Mouse (Mus musculus) embryonic facial prominence, embryonic 13.5 days (tissue): ENCODE results near the gene Ascc1. TPM values are rescaled to one million over a fixed set of nuclear protein-coding genes. Genes with fewer than 3 reads are reported as not detected.
A peak's percentile ranks its signal among the peaks of the same experiment; 100 is the strongest.

Experiments
- ATAC-seq: fragments of 200-750 bp; cut with Nextera tagmentation; 2 replicates; pipeline ENCODE4 v1.8.0; 2017; ENCODE audit warnings: low read depth; ENCODE audit not compliant: insufficient number of reproducible peaks, insufficient read depth, low FRiP score, low TSS enrichment
- H3K27ac ChIP-seq: fragments of 300-500 bp; sonication (generic); 2 replicates; pipeline ENCODE4 v1.5.1; 2015; ENCODE audit warnings: moderate library complexity, mild to moderate bottlenecking, inconsistent platforms
- H3K27me3 ChIP-seq: fragments of 300-500 bp; sonication (generic); 2 replicates; pipeline ENCODE4 v1.6.1; 2015; ENCODE audit warnings: mild to moderate bottlenecking, inconsistent platforms
- H3K36me3 ChIP-seq: fragments of 300-500 bp; sonication (generic); 2 replicates; pipeline ENCODE4 v1.6.1; 2015; ENCODE audit warnings: mild to moderate bottlenecking, inconsistent platforms
- H3K4me1 ChIP-seq: fragments of 300-500 bp; sonication (generic); 2 replicates; pipeline ENCODE4 v1.6.1; 2015; ENCODE audit warnings: inconsistent platforms
- H3K4me2 ChIP-seq: fragments of 300-500 bp; sonication (generic); 2 replicates; pipeline ENCODE4 v1.6.1; 2015; ENCODE audit warnings: moderate library complexity, mild to moderate bottlenecking, inconsistent platforms
- H3K4me3 ChIP-seq: fragments of 300-500 bp; sonication (generic); 2 replicates; pipeline ENCODE4 v1.5.1; 2015; ENCODE audit warnings: mild to moderate bottlenecking, inconsistent platforms
- H3K9ac ChIP-seq: fragments of 300-500 bp; sonication (generic); 2 replicates; pipeline ENCODE4 v1.6.1; 2015; ENCODE audit warnings: mild to moderate bottlenecking, inconsistent platforms
- H3K9me3 ChIP-seq: fragments of 300-500 bp; sonication (generic); 2 replicates; pipeline ENCODE4 v1.6.1; 2016; ENCODE audit warnings: inconsistent platforms
- WGBS: fragments of 180-500 bp; shearing (Covaris S2); methylation state at CpG from one replicate; pipeline ENCODE4 v1.1.7; 2015; ENCODE audit warnings: mixed read lengths; 5-methylcytosine and 5-hydroxymethylcytosine counted together
- polyA plus RNA-seq: library from polyadenylated mRNA; unstranded; fragments of >200 nt; fragmentation: Nextera tagmentation; extraction: Ambion mirVana; gene quantifications from 2 replicates; pipeline ENCODE4 v1.2.1, GENCODE M21; 2015

Gene Ascc1
- polyA plus RNA-seq, 1 experiment from 2014 or later, result 50.3 TPM

- Histone ChIP-seq H3K27me3 (peaks cover 72% of the 10 kb centered on the region), H3K4me1 (peaks cover 16% of the 10 kb centered on the region), H3K4me3 (peak overlapping the region; percentile 63), H3K4me2 (peak overlapping the region; percentile 98), H3K9ac (peak overlapping the region; percentile 76), H3K9me3 (no peaks in the 10 kb centered on the region), H3K36me3 (no peaks in the 10 kb centered on the region), H3K27ac (no peak overlapping the region)
- under 1% methylated on average over 57 of the region's 57 CpGs for WGBS
- peak; percentile 48 for ATAC-seq
These were observed 104.1 kb downstream of the Ascc1 start for GRCm38 (mm10) chr10:60106531-60107186.

GRCm38 (mm10) chr10:60107448-60107847 is 104.8 kb downstream of the Ascc1 start:
- H3K4me2 ChIP-seq, result peak overlapping the region; percentile 98
- H3K4me3 ChIP-seq, result peak overlapping the region; percentile 63
- no peaks in the 10 kb centered on the region for H3K36me3 ChIP-seq
- peaks cover 16% of the 10 kb centered on the region for H3K4me1 ChIP-seq
- H3K9me3 ChIP-seq, result no peaks in the 10 kb centered on the region
- peak overlapping the region; percentile 76 for H3K9ac ChIP-seq
- WGBS, result 1% methylated on average over 28 of the region's 28 CpGs
- H3K27ac ChIP-seq, result no peak overlapping the region
- ATAC-seq, result no peak
- peaks cover 72% of the 10 kb centered on the region for H3K27me3 ChIP-seq

- peaks cover 72% of the 10 kb centered on the region for H3K27me3 ChIP-seq
- peaks cover 16% of the 10 kb centered on the region for H3K4me1 ChIP-seq
- 0 out of 2 replicates have a peak overlapping the region, but pooled peaks have one; percentile 98 for H3K4me2 ChIP-seq
- H3K9me3 ChIP-seq, result no peaks in the 10 kb centered on the region
- no peaks in the 10 kb centered on the region for H3K36me3 ChIP-seq
- ATAC-seq, result no peak
- 48% methylated on average over 17 of the region's 17 CpGs for WGBS
- no peak overlapping the region for H3K27ac ChIP-seq
- H3K4me3 ChIP-seq, result 0 out of 2 replicates have a peak overlapping the region, but pooled peaks have one; percentile 63
- H3K9ac ChIP-seq, result 0 out of 2 replicates have a peak overlapping the region, but pooled peaks have one; percentile 32
These were observed 105.9 kb downstream of the Ascc1 start for GRCm38 (mm10) chr10:60108321-60109111.

GRCm38 (mm10) chr10:60109336-60109735 is 106.7 kb downstream of the Ascc1 start:
- H3K4me3 ChIP-seq, result no peak overlapping the region
- WGBS, result 83% methylated on average over 8 of the region's 8 CpGs
- H3K4me2 ChIP-seq, result no peak overlapping the region
- H3K4me1 ChIP-seq, result peaks cover 16% of the 10 kb centered on the region
- no peak for ATAC-seq
- H3K9ac ChIP-seq, result no peak overlapping the region
- no peak overlapping the region for H3K27ac ChIP-seq
- peaks cover 68% of the 10 kb centered on the region for H3K27me3 ChIP-seq
- H3K36me3 ChIP-seq, result no peaks in the 10 kb centered on the region
- H3K9me3 ChIP-seq, result no peaks in the 10 kb centered on the region

GRCm38 (mm10) chr10:60109989-60110388 is 107.4 kb downstream of the Ascc1 start:
- no peak for ATAC-seq
- Histone ChIP-seq H3K9ac (no peak overlapping the region), H3K4me1 (peaks cover 16% of the 10 kb centered on the region), H3K4me3 (no peak overlapping the region), H3K27ac (no peak overlapping the region), H3K36me3 (no peaks in the 10 kb centered on the region), H3K4me2 (no peak overlapping the region), H3K9me3 (no peaks in the 10 kb centered on the region), H3K27me3 (peaks cover 62% of the 10 kb centered on the region)
- WGBS, result 86% methylated on average over 8 of the region's 8 CpGs

GRCm38 (mm10) chr10:60110908-60111475 is 108.4 kb downstream of the Ascc1 start:
- H3K27me3 ChIP-seq, result peaks cover 52% of the 10 kb centered on the region
- H3K36me3 ChIP-seq, result no peaks in the 10 kb centered on the region
- peaks cover 18% of the 10 kb centered on the region for H3K4me1 ChIP-seq
- no peak overlapping the region for H3K27ac ChIP-seq
- H3K4me2 ChIP-seq, result no peak overlapping the region
- H3K9me3 ChIP-seq, result no peaks in the 10 kb centered on the region
- H3K9ac ChIP-seq, result no peak overlapping the region
- no peak overlapping the region for H3K4me3 ChIP-seq
- WGBS, result 88% methylated on average over 10 of the region's 10 CpGs
- ATAC-seq, result no peak

GRCm38 (mm10) chr10:60113965-60114690 is 111.5 kb downstream of the Ascc1 start:
- 85% methylated on average over 9 of the region's 9 CpGs for WGBS
- no peaks in the 10 kb centered on the region for H3K9me3 ChIP-seq
- ATAC-seq, result no peak

GRCm38 (mm10) chr10:60115345-60116185 is 113.0 kb downstream of the Ascc1 start:
- Histone ChIP-seq H3K27me3 (peaks cover 11% of the 10 kb centered on the region), H3K4me3 (peak overlapping the region; percentile 13; the same call in 1 of the 2 replicates), H3K9me3 (no peaks in the 10 kb centered on the region), H3K27ac (peak overlapping the region; percentile 11; the same call in 1 of the 2 replicates), H3K4me2 (peak overlapping the region; percentile 49), H3K4me1 (peaks cover 23% of the 10 kb centered on the region), H3K36me3 (no peaks in the 10 kb centered on the region), H3K9ac (0 out of 2 replicates have a peak overlapping the region, but pooled peaks have one; percentile 11)
- 7% methylated on average over 14 of the region's 14 CpGs for WGBS
- ATAC-seq, result no peak

More at GRCm38 (mm10) chr10:60113965-60114690, 111.5 kb downstream of the Ascc1 start:
- Histone ChIP-seq H3K27me3 (peaks cover 24% of the 10 kb centered on the region), H3K36me3 (no peaks in the 10 kb centered on the region), H3K4me2 (no peak overlapping the region), H3K27ac (no peak overlapping the region), H3K4me3 (no peak overlapping the region), H3K4me1 (peaks cover 23% of the 10 kb centered on the region), H3K9ac (no peak overlapping the region)

GRCm38 (mm10) chr10:60116997-60117396 is 114.4 kb downstream of the Ascc1 start:
- Histone ChIP-seq H3K4me1 (peaks cover 23% of the 10 kb centered on the region), H3K9me3 (no peaks in the 10 kb centered on the region), H3K36me3 (no peaks in the 10 kb centered on the region), H3K4me3 (no peak overlapping the region), H3K4me2 (no peak overlapping the region), H3K9ac (no peak overlapping the region), H3K27me3 (no peaks in the 10 kb centered on the region), H3K27ac (no peak overlapping the region)
- 49% methylated on average over 4 of the region's 4 CpGs for WGBS
- no peak for ATAC-seq

- Histone ChIP-seq H3K27me3 (no peaks in the 10 kb centered on the region), H3K9ac (0 out of 2 replicates have a peak overlapping the region, but pooled peaks have one; percentile 44), H3K36me3 (no peaks in the 10 kb centered on the region), H3K4me3 (no peak overlapping the region), H3K9me3 (no peaks in the 10 kb centered on the region), H3K27ac (no peak overlapping the region), H3K4me2 (no peak overlapping the region), H3K4me1 (peaks cover 23% of the 10 kb centered on the region)
- WGBS, result 56% methylated on average over 7 of the region's 7 CpGs
- no peak for ATAC-seq
These were observed 115.9 kb downstream of the Ascc1 start for GRCm38 (mm10) chr10:60118464-60118863.
